Mouse (Mus musculus) hindbrain, embryonic 12.5 days (tissue): ENCODE data around the gene Minar1. TPM values are rescaled to one million over a fixed set of nuclear protein-coding genes. Genes with fewer than 3 reads are reported as not detected.

Experiments
- ATAC-seq: fragments of 200-750 bp; cut with Nextera tagmentation; 2 replicates; pipeline ENCODE4 v1.8.0; 2017; ENCODE audit warnings: moderate TSS enrichment; ENCODE audit not compliant: low FRiP score
- H3K27ac ChIP-seq: fragments of 300-500 bp; sonication (generic); 2 replicates; pipeline ENCODE4 v1.5.1; 2016; ENCODE audit warnings: mild to moderate bottlenecking
- H3K27me3 ChIP-seq: fragments of 300-500 bp; sonication (generic); 2 replicates; pipeline ENCODE4 v1.6.1; 2016; ENCODE audit warnings: mild to moderate bottlenecking
- H3K36me3 ChIP-seq: fragments of 300-500 bp; sonication (generic); 2 replicates; pipeline ENCODE4 v1.6.1; 2016; ENCODE audit warnings: mild to moderate bottlenecking
- H3K4me1 ChIP-seq: fragments of 300-500 bp; sonication (generic); 2 replicates; pipeline ENCODE4 v1.6.1; 2016
- H3K4me2 ChIP-seq: fragments of 300-500 bp; sonication (generic); replicated peaks from 2 replicates; pipeline ENCODE4 v1.6.1; 2016; ENCODE audit warnings: mild to moderate bottlenecking
- H3K4me3 ChIP-seq: fragments of 300-500 bp; sonication (generic); 2 replicates; pipeline ENCODE4 v1.5.1; 2016; ENCODE audit warnings: mild to moderate bottlenecking
- H3K9ac ChIP-seq: fragments of 300-500 bp; sonication (generic); 2 replicates; pipeline ENCODE4 v1.6.1; 2016; ENCODE audit warnings: mild to moderate bottlenecking, moderate library complexity
- H3K9me3 ChIP-seq: fragments of 300-500 bp; sonication (generic); replicated peaks from 2 replicates; pipeline ENCODE4 v1.6.1; 2016; ENCODE audit warnings: mild to moderate bottlenecking
- WGBS: fragments of 180-500 bp; shearing (Covaris S2); methylation state at CpG from one replicate; pipeline ENCODE4 v1.1.7; 2016; 5-methylcytosine and 5-hydroxymethylcytosine counted together
- polyA plus RNA-seq: library from polyadenylated mRNA; unstranded; fragments of >200 nt; fragmentation: Nextera tagmentation; extraction: Ambion mirVana; gene quantifications from 2 replicates; pipeline ENCODE4 v1.2.1, GENCODE M21; 2016

Minar1 gene
- polyA plus RNA-seq, 1 experiment from 2014 or later, result 0.97 TPM

DNA sequence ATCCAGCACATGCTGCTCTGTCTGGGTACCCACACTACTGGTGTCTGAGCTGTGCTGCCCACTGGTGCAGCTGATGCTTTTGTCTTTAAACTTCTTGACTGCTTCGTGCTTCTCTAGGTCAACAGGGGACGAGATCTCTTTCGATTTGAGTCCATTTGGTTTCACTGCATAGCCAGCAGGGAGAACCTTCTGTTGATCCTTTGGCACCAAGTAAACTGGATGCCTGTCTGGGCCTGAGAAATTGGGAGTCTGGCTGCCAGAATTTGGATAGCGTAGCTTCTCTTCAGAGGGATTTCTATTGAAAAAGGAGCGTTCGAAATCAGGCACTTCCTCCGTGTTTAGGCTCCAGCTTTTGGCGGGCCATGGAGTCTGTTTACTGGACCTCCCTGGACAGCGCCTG is 21.0 kb downstream of the Minar1 start:
- no peaks in the 10 kb centered on the region for H3K27me3 ChIP-seq
- H3K4me1 ChIP-seq, result no peaks in the 10 kb centered on the region
- 94% methylated on average over 9 of the region's 9 CpGs for WGBS
- no peak for ATAC-seq
- H3K9ac ChIP-seq, result no peak overlapping the region
- no peaks in the 10 kb centered on the region for H3K36me3 ChIP-seq
- H3K9me3 ChIP-seq, result no peaks in the 10 kb centered on the region
- H3K4me3 ChIP-seq, result no peak overlapping the region
- H3K4me2 ChIP-seq, result no peak overlapping the region
- H3K27ac ChIP-seq, result no peak overlapping the region

DNA sequence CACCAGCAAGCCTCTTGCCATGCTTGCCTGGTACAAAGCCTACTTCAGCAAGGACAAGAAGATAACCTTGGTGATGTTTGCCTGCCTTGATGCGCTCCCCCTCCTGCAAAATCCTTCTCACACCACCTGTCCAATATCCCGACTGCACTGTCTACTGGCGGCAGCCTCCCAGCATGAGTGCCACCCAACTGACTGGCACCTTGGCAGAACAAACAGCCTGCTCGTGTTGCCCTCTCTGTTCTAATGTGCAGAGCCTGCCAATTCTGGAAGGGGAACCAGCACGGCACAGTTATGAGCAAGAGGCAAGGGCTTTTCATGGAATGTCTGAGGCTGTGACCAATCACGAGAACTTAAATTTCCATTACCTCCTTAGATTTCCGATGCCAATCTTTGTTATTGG is 22.2 kb downstream of the Minar1 start:
- no peak for ATAC-seq
- no peak overlapping the region for H3K27ac ChIP-seq
- H3K4me2 ChIP-seq, result no peak overlapping the region
- no peak overlapping the region for H3K4me3 ChIP-seq
- no peaks in the 10 kb centered on the region for H3K9me3 ChIP-seq
- H3K4me1 ChIP-seq, result no peaks in the 10 kb centered on the region
- H3K36me3 ChIP-seq, result no peaks in the 10 kb centered on the region
- no peak overlapping the region for H3K9ac ChIP-seq
- 89% methylated on average over 7 of the region's 7 CpGs for WGBS
- no peaks in the 10 kb centered on the region for H3K27me3 ChIP-seq

DNA sequence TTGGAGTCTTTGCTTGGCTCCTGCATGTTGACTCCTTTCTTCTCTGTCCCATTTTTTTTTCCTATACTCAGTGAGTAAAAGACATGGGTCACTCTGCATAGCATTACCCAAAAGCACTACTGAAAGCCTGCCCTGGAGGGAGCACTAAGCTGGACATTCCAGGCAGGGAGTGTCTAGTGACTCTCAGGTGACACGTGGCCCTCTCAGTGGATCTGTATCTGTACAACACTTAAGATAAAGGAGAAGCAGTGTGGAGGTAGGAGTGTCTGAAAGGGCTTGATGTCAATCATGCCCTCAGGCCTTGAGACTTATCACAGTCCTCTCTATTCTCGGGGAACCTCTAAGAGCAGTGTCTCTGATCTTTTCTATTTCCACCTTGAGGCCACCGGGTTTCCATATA is 25.9 kb downstream of the Minar1 start:
- Histone ChIP-seq H3K36me3 (no peaks in the 10 kb centered on the region), H3K9me3 (no peaks in the 10 kb centered on the region), H3K4me3 (no peak overlapping the region), H3K4me2 (no peak overlapping the region), H3K4me1 (no peaks in the 10 kb centered on the region), H3K27me3 (no peaks in the 10 kb centered on the region), H3K27ac (no peak overlapping the region), H3K9ac (no peak overlapping the region)
- ATAC-seq, result no peak
- 86% methylated on average over 3 of the region's 3 CpGs for WGBS

DNA sequence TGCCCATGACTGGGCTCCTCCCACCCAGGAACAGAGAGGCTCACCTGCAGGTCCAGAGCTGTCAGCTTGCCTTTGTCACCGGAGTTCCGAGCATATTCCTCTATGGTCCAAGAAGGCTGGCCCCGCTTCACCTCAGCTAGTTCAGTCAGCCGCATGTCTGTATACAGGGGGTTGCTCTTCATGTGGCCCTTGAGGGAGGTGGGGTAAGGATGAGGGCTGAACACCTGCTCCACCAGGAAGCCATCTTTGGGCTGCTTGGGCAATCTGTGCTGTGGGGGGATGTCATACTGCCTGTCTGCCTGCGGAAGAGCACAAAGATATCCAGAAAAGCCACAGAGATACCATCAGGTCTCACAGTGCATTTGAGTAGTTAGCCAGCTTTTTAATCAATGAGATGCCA is 26.5 kb downstream of the Minar1 start:
- no peak overlapping the region for H3K4me3 ChIP-seq
- no peaks in the 10 kb centered on the region for H3K27me3 ChIP-seq
- H3K27ac ChIP-seq, result no peak overlapping the region
- H3K9ac ChIP-seq, result no peak overlapping the region
- ATAC-seq, result no peak
- H3K36me3 ChIP-seq, result no peaks in the 10 kb centered on the region
- 91% methylated on average over 5 of the region's 5 CpGs for WGBS
- no peak overlapping the region for H3K4me2 ChIP-seq
- H3K9me3 ChIP-seq, result no peaks in the 10 kb centered on the region
- H3K4me1 ChIP-seq, result no peaks in the 10 kb centered on the region

DNA sequence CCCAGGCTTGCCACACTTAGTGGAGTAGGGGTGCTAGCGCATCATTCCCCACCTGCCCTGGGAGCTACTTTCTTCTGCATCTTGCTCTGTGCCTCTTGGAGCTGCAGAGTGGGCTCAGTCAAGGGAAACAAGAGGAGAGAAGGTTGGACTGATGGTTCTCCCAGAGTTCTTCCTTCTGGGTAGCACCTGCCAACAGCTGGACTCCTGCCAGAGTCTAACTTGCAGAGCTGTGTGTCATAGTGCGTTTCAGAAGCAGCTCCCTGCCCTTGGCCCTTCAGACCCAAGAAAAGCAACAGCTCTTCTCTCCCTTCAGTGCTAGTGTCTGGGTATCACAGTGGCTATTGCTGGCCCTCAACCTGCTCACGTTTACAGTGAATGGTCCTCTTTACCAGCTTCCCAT is 30.5 kb downstream of the Minar1 start:
- Histone ChIP-seq H3K27ac (no peak overlapping the region), H3K4me2 (no peak overlapping the region), H3K27me3 (no peaks in the 10 kb centered on the region), H3K4me1 (no peaks in the 10 kb centered on the region), H3K9ac (no peak overlapping the region), H3K36me3 (no peaks in the 10 kb centered on the region), H3K9me3 (no peaks in the 10 kb centered on the region), H3K4me3 (no peak overlapping the region)
- 80% methylated on average over 3 of the region's 3 CpGs for WGBS
- no peak for ATAC-seq

DNA sequence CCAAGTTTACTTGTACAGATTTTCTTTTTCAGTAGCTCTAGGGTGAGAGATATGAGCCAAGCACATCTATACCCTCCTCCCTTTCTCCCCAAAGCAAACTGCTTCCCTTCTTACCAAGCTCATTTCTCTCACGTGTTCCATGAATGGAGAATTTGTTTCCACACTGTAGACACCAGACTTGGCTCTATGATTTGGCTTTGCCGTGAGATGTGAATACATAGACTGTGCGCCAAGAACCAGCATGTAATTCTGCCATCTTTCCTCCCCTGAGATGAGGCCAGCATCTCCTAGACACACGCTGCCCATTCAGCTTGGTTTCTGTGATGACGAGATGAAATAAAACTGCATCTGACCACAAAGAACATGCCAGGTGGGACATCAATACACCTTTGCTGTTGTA is 44.5 kb downstream of the Minar1 start:
- Histone ChIP-seq H3K27ac (no peak overlapping the region), H3K4me1 (no peaks in the 10 kb centered on the region), H3K27me3 (no peaks in the 10 kb centered on the region), H3K4me3 (no peak overlapping the region), H3K36me3 (no peaks in the 10 kb centered on the region), H3K4me2 (no peak overlapping the region), H3K9ac (no peak overlapping the region), H3K9me3 (no peaks in the 10 kb centered on the region)
- WGBS, result 94% methylated on average over 5 of the region's 5 CpGs
- ATAC-seq, result no peak

DNA sequence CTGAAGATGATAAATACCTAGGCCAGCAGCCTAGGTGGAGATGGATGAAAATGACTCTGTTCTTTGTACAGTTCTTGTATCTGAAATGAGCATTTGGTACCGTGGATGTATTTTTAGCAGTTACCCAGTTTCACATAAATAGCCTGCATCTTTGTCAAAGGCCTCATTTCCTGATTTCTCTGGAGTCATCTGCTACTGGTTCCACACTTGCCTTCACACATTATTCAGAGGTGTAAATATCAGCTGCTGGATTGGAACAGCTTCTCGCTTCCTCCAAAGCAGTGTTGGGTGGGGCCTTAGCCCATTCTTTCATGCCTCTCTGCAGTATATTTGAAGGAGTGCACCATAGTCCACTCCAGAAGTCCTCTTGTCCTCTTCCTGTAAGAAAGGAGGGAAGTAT is 70.3 kb downstream of the Minar1 start:
- Histone ChIP-seq H3K9me3 (no peaks in the 10 kb centered on the region), H3K4me3 (no peak overlapping the region), H3K9ac (no peak overlapping the region), H3K27ac (no peak overlapping the region), H3K36me3 (no peaks in the 10 kb centered on the region), H3K27me3 (no peaks in the 10 kb centered on the region), H3K4me2 (no peak overlapping the region), H3K4me1 (no peaks in the 10 kb centered on the region)
- ATAC-seq, result no peak
- 88% methylated on average over 2 of the region's 2 CpGs for WGBS

Other genes with a start within 250 kb of the Minar1 start
- 45.1 and 48.5 TPM in 2 replicates for gene Tmed3, start 81.9 kb upstream of the Minar1 start, polyA plus RNA-seq
- 0.12 TPM in 1 of 2 replicates, not detected in the other for gene Ankrd34c, start 115.3 kb upstream of the Minar1 start, polyA plus RNA-seq